Mouse (Mus musculus): ENCODE results near the gene Ibsp.

- TF ChIP-seq CTCF (IDR thresholded peaks at IDR 0.05): no peak
- TF ChIP-seq EP300 (IDR thresholded peaks at IDR 0.05; ENCODE audit: insufficient read depth, low read depth, low read length): no peak
- TF ChIP-seq POLR2A (IDR thresholded peaks at IDR 0.05; ENCODE audit: insufficient read depth, low read depth, low read length): no peak
Measured at GRCm38 (mm10) chr5:104298994-104299393, at the start of gene Ibsp.
